8 mouse cellular contexts compared by ENCODE assay signal in genomic region chr11:85392179-85392863, GRCm38 (mm10). TPM values are rescaled to one million over a fixed set of nuclear protein-coding genes. Genes with fewer than 3 reads are reported as not detected.
A peak's percentile ranks its signal among the peaks of the same experiment; 100 is the strongest.
DNase-seq lines count a peak whose midpoint lies in the region; ATAC-seq lines count a peak whose summit lies in the region.

No protein-coding gene starts in this region.

- no peak overlapping the region for H3K4me2 ChIP-seq in forebrain, embryonic 11.5 days (ENCODE audit: low read depth, low read length, severe bottlenecking)

- H3K27me3 ChIP-seq in forebrain, embryonic 10.5 days (ENCODE audit: poor library complexity, severe bottlenecking) = no peaks in the 10 kb centered on the region
- H3K27me3 ChIP-seq in forebrain, embryonic 11.5 days (ENCODE audit: control insufficient read depth, insufficient read depth, low read length) = no peaks in the 10 kb centered on the region

- peak overlapping the region; percentile 68 for H3K27ac ChIP-seq in forebrain, embryonic 10.5 days
- H3K27ac ChIP-seq in forebrain, embryonic 11.5 days (ENCODE audit: low read depth, low read length) = no peak overlapping the region

- H3K36me3 ChIP-seq in forebrain, embryonic 10.5 days (replicated peaks) = no peaks in the 10 kb centered on the region
- H3K36me3 ChIP-seq in forebrain, embryonic 11.5 days (ENCODE audit: control insufficient read depth, insufficient read depth, low read length) = no peaks in the 10 kb centered on the region

- no peak overlapping the region; the same call in 1 of the 2 replicates for H3K9ac ChIP-seq in forebrain, embryonic 11.5 days (ENCODE audit: low read length)

- DNase-seq in forebrain, embryonic 10.5 days (ENCODE audit: extremely low spot score, low spot score) = peak; percentile 20
- DNase-seq in forebrain, embryonic 11.5 days (ENCODE audit: low spot score) = no peak
- DNase-seq in urinary bladder, postnatal 14 days (ENCODE audit: low spot score) = peak; percentile 51
- DNase-seq in urinary bladder, postnatal 10 days (ENCODE audit: low spot score) = no peak
- peak; percentile 31 to 64 for DNase-seq in lung, adult 18-20 months
- DNase-seq in telencephalon, adult 2 months (ENCODE audit: low read depth, low spot score) = peak; percentile 22
- no peak for DNase-seq in T-cell, adult 2 months (ENCODE audit: low spot score)
- no peak for DNase-seq in left cerebral cortex, postnatal 36 days (ENCODE audit: low spot score in 2 of 2)

- intact Hi-C loops in left cerebral cortex, postnatal 36 days (cut with DNase I) = no loop called here

- H3K4me1 ChIP-seq in forebrain, embryonic 10.5 days = peaks cover 25% of the 10 kb centered on the region
- H3K4me1 ChIP-seq in forebrain, embryonic 11.5 days (replicated peaks; ENCODE audit: control insufficient read depth, insufficient read depth, low read length) = no peaks in the 10 kb centered on the region

- no peaks in the 10 kb centered on the region for H3K9me3 ChIP-seq in forebrain, embryonic 10.5 days
- no peaks in the 10 kb centered on the region for H3K9me3 ChIP-seq in forebrain, embryonic 11.5 days (ENCODE audit: control insufficient read depth, low read length)

- no peak overlapping the region for H3K4me3 ChIP-seq in forebrain, embryonic 10.5 days
- no peak overlapping the region for H3K4me3 ChIP-seq in forebrain, embryonic 11.5 days (ENCODE audit: low read depth, low read length)

- 54% methylated on average over 12 of the region's 12 CpGs for WGBS in forebrain, embryonic 10.5 days
- 49% methylated on average over 12 of the region's 12 CpGs for WGBS in forebrain, embryonic 11.5 days

- ATAC-seq in forebrain, embryonic 11.5 days (replicated peaks; ENCODE audit: low FRiP score) = no peak

RNA-seq across cellular contexts. Expression of gene Bcas3, which starts 39.4 kb away (rescaled TPM):
- polyA plus RNA-seq in forebrain, embryonic 10.5 days (2016; fragmentation: Nextera tagmentation; extraction: Ambion mirVana) = 18.7 and 19.6 TPM in 2 replicates
- 17.3 and 17.9 TPM in 2 replicates for polyA plus RNA-seq in forebrain, embryonic 11.5 days (2014; fragmentation: Nextera tagmentation; extraction: Ambion mirVana)
- 10 to 100 TPM; 69.6 to 74.1 TPM for total RNA-seq in left cerebral cortex, postnatal 36 days (2021)

Comparison
In these comparisons a context has a peak if more than half of its experiments do, and no peak if none do; other contexts are left out.
1. DNase-seq: peak in forebrain, embryonic 10.5 days (single experiment), urinary bladder, postnatal 14 days (single experiment), lung, adult 18-20 months (2 of 2) and telencephalon, adult 2 months (single experiment); none in forebrain, embryonic 11.5 days (single experiment), urinary bladder, postnatal 10 days (single experiment), T-cell, adult 2 months (single experiment) and left cerebral cortex, postnatal 36 days (0 of 2).